Mouse (Mus musculus): ENCODE measurements around the gene Ccdc57. TPM values are rescaled to one million over a fixed set of nuclear protein-coding genes. Genes with fewer than 3 reads are reported as not detected.
"Not testable (repeated sequence)": the region's sequence is repeated elsewhere in the genome, so short reads cannot be mapped to it uniquely, and the experiment has no call there.

Gene Ccdc57
- polyA plus RNA-seq, 1 experiment from 2014 or later: 7.2 TPM

DNA sequence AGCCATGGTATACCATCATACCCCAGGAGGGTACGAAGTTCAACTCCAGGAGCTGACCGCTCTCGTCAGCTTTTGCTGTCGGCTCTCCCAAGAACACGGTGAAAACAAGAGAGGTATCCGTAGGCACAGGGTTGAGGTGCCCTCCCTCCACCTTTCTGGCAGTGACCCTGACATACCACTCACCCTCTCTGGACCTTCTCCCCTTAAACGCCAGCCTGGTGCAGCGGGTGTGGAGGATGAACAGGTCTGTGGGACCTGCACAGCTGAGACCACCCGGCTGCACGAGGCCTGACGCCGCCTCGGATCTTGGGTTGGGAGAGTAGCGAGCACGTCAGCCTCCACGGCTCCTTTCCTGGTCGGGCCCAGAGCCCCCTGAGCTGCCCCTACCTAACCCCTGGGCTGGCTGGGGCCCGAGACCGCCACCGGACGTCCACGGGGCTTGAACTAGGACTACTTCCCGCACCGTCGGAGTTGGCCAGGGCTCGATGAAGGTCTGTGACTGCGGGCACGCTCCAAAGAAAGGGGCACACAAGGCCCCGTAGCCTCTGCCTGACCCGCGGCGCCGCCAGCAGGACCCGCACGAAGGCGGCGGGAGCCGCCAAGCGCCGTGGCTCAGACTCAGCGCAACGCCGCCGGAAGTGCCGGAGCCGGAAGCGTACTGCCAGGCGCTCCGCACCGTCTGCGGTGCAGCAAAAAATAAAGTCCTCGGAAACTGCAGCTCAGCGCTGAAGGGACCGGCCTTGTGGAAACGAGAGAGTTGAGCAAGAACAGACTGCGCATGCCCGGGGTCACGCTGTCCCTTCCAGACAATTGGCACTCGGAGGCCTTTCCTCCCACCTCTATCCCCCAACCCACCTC is 136.7 kb downstream of the Ccdc57 start, which contains the start of gene Dus1l:
Gene Dus1l, minus strand, starts transcription at position 648 of the 858 bp plus-strand sequence.
- no peaks in the 10 kb centered on the region for H3K27me3 ChIP-seq (ENCODE audit: insufficient read depth, low read length)
- H3K36me3 ChIP-seq (ENCODE audit: insufficient read depth): peaks cover 40% of the 10 kb centered on the region
- H3K4me3 ChIP-seq (ENCODE audit: low read depth, low read length): peak within 1 kb of the TSS; percentile 100
- H3K27ac ChIP-seq (ENCODE audit: low read depth): peak within 1 kb of the TSS; percentile 80; the same call in 1 of the 2 replicates
- DNase-seq (peak; percentile 99), ATAC-seq (ENCODE audit: insufficient read depth) (peak; percentile 87)
- peak within 1 kb of the TSS; percentile 96 for H3K4me2 ChIP-seq
- no peak for TF ChIP-seq CTCF (IDR thresholded peaks at IDR 0.05; ENCODE audit: low read depth)
- peaks cover 10% of the 10 kb centered on the region for H3K4me1 ChIP-seq (ENCODE audit: insufficient read depth)
- H3K9me3 ChIP-seq (ENCODE audit: low read depth, low read length): no peaks in the 10 kb centered on the region
- H3K9ac ChIP-seq: peak within 1 kb of the TSS; percentile 93
- WGBS: 2% methylated on average over 59 of the region's 59 CpGs

DNA sequence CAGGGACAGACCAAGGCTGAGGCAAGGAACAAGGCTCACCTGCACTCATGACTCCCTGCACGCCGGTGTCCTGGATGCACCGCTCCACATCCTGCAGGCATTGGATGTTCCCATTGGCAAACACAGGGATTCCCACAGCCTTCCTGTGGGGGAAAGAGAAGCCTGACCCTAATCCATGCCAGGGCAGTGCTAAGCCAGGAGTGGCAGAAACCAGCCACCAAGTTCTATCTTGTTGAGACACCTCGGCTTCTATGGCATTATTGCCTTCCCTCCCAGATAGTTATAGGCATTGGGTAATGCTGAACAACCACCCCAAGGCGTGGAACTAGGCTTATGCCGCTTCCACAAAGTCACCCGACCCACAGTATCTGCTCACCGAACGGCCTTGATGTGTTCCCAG is 140.0 kb downstream of the Ccdc57 start:
- no peak overlapping the region for H3K27ac ChIP-seq (ENCODE audit: low read depth)
- no peak overlapping the region for H3K4me3 ChIP-seq (ENCODE audit: low read depth, low read length)
- no peaks in the 10 kb centered on the region for H3K9me3 ChIP-seq (ENCODE audit: low read depth, low read length)
- DNase-seq (no peak), ATAC-seq (ENCODE audit: insufficient read depth) (no peak)
- peaks cover 5% of the 10 kb centered on the region; the same call in 1 of the 2 replicates for H3K4me1 ChIP-seq (ENCODE audit: insufficient read depth)
- 91% methylated on average over 9 of the region's 9 CpGs for WGBS
- H3K36me3 ChIP-seq (ENCODE audit: insufficient read depth): peaks cover 71% of the 10 kb centered on the region
- no peak for TF ChIP-seq CTCF (IDR thresholded peaks at IDR 0.05; ENCODE audit: low read depth)
- H3K9ac ChIP-seq: no peak overlapping the region
- H3K27me3 ChIP-seq (ENCODE audit: insufficient read depth, low read length): no peaks in the 10 kb centered on the region
- H3K4me2 ChIP-seq: no peak overlapping the region

DNA sequence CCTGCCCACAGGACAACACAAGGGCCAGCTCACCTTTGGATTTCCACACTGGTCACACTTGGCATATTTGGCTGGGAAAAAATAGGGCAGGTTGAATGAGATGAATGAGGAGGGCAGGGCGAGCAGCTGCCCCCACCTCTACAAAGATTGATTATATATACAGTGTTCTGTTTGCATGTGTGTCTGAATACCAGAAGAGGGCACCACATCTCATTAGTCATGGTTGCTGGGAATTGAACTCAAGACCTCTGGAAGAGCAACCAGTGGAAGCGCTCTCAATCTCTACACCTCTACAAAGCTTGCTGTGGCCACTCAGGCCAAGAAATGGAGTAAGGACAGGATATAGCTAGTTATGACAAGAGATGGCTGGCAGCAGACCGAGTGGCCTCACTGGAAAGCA is 142.9 kb downstream of the Ccdc57 start:
- 0 out of 2 replicates have a peak, but pooled peaks cover 4% of the 10 kb centered on the region for H3K4me1 ChIP-seq (ENCODE audit: insufficient read depth)
- WGBS: 85% methylated on average over 3 of the region's 3 CpGs
- H3K27ac ChIP-seq (ENCODE audit: low read depth): no peak overlapping the region
- no peak overlapping the region for H3K4me2 ChIP-seq
- no peaks in the 10 kb centered on the region for H3K27me3 ChIP-seq (ENCODE audit: insufficient read depth, low read length)
- ATAC-seq (ENCODE audit: insufficient read depth): no peak
- TF ChIP-seq CTCF (IDR thresholded peaks at IDR 0.05; ENCODE audit: low read depth): no peak
- DNase-seq: no peak
- H3K4me3 ChIP-seq (ENCODE audit: low read depth, low read length): no peak overlapping the region
- no peak overlapping the region for H3K9ac ChIP-seq
- H3K36me3 ChIP-seq (ENCODE audit: insufficient read depth): peaks cover 94% of the 10 kb centered on the region
- no peaks in the 10 kb centered on the region for H3K9me3 ChIP-seq (ENCODE audit: low read depth, low read length)

DNA sequence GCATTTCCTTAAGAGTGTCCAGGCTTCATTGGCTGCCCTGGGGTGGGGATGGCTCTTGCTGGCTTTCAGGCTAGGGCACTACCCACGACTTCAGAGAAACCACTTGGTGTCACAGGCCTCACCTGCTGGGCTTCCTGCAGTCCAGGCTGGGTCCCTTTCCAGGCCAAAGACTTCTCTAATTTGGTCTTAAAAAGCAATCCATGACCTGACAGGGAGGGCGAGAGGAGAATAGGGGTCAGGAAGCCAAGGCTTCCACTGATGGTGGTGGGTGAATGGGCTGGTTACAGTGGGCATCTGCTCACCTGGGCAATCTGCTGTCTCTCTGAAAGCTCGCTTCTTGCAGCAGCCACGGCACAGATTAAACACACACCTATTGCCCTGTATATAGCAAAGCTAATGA is 143.3 kb downstream of the Ccdc57 start:
- Histone ChIP-seq H3K9me3 (ENCODE audit: low read depth, low read length) (no peaks in the 10 kb centered on the region), H3K36me3 (ENCODE audit: insufficient read depth) (peaks cover 89% of the 10 kb centered on the region), H3K4me1 (ENCODE audit: insufficient read depth) (0 out of 2 replicates have a peak, but pooled peaks cover 4% of the 10 kb centered on the region), H3K27ac (ENCODE audit: low read depth) (no peak overlapping the region), H3K9ac (no peak overlapping the region), H3K27me3 (ENCODE audit: insufficient read depth, low read length) (no peaks in the 10 kb centered on the region), H3K4me3 (ENCODE audit: low read depth, low read length) (no peak overlapping the region), H3K4me2 (no peak overlapping the region)
- ATAC-seq (ENCODE audit: insufficient read depth) (no peak), DNase-seq (no peak)
- no peak for TF ChIP-seq CTCF (IDR thresholded peaks at IDR 0.05; ENCODE audit: low read depth)
- 77% methylated on average over 4 of the region's 4 CpGs for WGBS

DNA sequence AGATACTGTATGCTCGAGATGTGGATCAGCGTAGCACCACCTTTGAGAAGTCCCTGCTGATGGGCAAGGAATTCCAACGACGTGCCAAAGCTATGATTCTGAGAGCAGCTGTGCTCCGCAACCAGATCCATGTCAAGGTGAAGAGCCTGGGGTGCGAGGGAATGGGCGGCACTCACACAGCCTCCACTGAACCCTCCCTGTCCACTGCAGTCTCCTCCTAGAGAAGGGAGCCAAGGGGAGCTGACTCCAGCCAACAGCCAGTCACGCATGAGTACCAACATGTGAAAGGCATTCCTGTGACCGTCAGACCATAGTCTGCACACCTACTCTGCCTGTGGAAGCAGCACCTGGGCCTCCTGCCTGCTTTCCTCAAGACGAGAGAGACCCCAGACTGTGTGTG is 144.2 kb downstream of the Ccdc57 start:
- not testable (repeated sequence) for DNase-seq; H3K27ac ChIP-seq (ENCODE audit: low read depth); ATAC-seq (ENCODE audit: insufficient read depth); H3K9me3 ChIP-seq (ENCODE audit: low read depth, low read length); H3K4me3 ChIP-seq (ENCODE audit: low read depth, low read length); H3K27me3 ChIP-seq (ENCODE audit: insufficient read depth, low read length); H3K4me1 ChIP-seq (ENCODE audit: insufficient read depth); H3K4me2 ChIP-seq; H3K9ac ChIP-seq
- WGBS: 89% methylated on average over 9 of the region's 10 CpGs
- peaks cover 80% of the 10 kb centered on the region for H3K36me3 ChIP-seq (ENCODE audit: insufficient read depth)

DNA sequence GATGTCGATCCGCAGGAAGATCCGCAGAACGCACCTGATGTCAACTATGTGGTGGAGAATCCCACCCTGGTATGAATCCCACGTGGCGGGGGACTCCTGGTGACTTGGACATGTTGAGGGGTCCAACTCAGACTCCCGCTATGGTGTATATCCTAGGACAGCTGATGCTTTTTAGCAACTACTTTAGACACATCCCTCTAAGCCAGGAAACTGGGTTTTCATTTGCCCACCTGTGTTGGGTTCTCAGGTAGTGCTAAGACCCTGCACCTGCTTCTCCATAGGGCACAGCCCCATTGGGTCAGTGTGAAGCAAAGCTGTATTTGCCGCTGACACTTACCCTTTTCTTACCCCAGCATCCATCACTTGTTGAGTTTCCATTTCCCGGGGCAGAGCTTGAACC is 147.5 kb downstream of the Ccdc57 start:
- H3K27me3 ChIP-seq (ENCODE audit: insufficient read depth, low read length): no peaks in the 10 kb centered on the region
- no peaks in the 10 kb centered on the region for H3K9me3 ChIP-seq (ENCODE audit: low read depth, low read length)
- ATAC-seq (ENCODE audit: insufficient read depth): no peak
- H3K36me3 ChIP-seq (ENCODE audit: insufficient read depth): peaks cover 59% of the 10 kb centered on the region
- peak overlapping the region; percentile 93 for H3K4me3 ChIP-seq (ENCODE audit: low read depth, low read length)
- peak overlapping the region; percentile 98 for H3K4me2 ChIP-seq
- H3K4me1 ChIP-seq (ENCODE audit: insufficient read depth): peaks cover 8% of the 10 kb centered on the region; the same call in 1 of the 2 replicates
- WGBS: 32% methylated on average over 9 of the region's 9 CpGs
- no peak for DNase-seq
- H3K9ac ChIP-seq: peak overlapping the region; percentile 87
- H3K27ac ChIP-seq (ENCODE audit: low read depth): no peak overlapping the region
- TF ChIP-seq CTCF (IDR thresholded peaks at IDR 0.05; ENCODE audit: low read depth): no peak

DNA sequence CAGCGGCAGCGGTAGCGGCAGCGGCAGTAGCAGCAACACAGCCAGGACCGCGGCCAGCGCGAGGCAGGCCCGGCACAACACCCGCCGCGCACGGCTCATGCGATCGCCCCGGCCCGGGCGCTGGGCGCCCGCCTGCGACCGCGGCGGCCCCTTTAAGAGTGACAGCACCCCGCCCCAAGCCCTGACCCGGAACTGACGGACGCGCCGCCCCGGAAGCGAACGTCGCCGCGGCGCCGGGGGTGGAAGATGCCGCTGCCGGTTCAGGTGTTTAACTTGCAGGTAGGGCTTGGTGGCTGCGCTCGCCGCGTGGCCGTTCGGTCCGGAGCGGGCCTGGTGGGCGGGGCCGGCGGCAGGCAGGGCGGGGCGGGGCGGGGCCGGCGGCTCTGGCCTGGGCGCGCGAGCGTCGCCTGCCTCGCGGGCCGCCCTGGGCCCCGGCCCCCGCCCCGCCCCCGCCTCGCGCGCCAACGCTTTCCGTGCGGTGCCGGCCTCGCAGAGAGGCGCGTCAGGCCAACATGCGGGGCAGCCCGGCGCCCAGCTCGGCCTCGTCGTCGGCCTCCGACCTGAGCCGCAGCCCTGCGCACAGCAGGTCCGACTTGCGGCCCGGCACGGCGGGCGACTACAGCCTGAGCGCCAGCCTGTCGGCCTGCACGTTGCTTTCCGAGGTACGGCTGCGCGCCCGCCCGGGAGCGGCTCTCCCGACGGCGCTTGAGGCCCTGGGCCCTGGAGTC is 148.4 kb downstream of the Ccdc57 start, which contains the start of the genes Rfng and Gps1:
Gene Rfng, minus strand, starts transcription at position 144 of the 728 bp plus-strand sequence.
Gene Gps1, plus strand, starts transcription at position 209 of the 728 bp plus-strand sequence.
- peaks cover 8% of the 10 kb centered on the region; the same call in 1 of the 2 replicates for H3K4me1 ChIP-seq (ENCODE audit: insufficient read depth)
- no peak for TF ChIP-seq CTCF (IDR thresholded peaks at IDR 0.05; ENCODE audit: low read depth)
- H3K9me3 ChIP-seq (ENCODE audit: low read depth, low read length): no peaks in the 10 kb centered on the region
- peak within 1 kb of the TSS; percentile 81 for H3K27ac ChIP-seq (ENCODE audit: low read depth)
- H3K4me3 ChIP-seq (ENCODE audit: low read depth, low read length): peak within 1 kb of the TSS; percentile 93
- H3K9ac ChIP-seq: peak within 1 kb of the TSS; percentile 87
- peaks cover 50% of the 10 kb centered on the region for H3K36me3 ChIP-seq (ENCODE audit: insufficient read depth)
- no peaks in the 10 kb centered on the region for H3K27me3 ChIP-seq (ENCODE audit: insufficient read depth, low read length)
- DNase-seq (peak; percentile 90), ATAC-seq (ENCODE audit: insufficient read depth) (peak; percentile 88)
- WGBS: under 1% methylated on average over 102 of the region's 107 CpGs
- peak within 1 kb of the TSS; percentile 98 for H3K4me2 ChIP-seq
